Comparison of ENCODE assay signal across 27 mouse cellular contexts in the genomic region with DNA sequence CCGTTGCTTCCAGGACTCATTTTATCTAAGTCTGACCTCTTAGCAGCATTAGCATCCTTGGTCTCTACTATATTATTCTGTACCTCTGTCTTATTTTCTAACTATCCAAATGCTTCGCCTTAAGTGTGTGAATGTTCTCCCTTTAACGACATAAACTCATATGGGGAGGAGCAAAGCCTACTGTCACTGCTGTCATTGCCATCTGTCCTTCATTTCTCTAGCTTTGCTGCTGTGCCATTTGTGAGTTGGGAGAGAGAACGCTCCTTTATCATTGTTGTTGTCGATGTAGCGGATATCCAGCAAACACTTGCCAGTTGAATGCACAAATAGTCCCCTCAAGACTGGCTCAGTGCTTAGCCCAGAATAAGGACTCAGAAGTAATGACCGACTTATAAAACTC.
A peak's percentile ranks its signal among the peaks of the same experiment; 100 is the strongest.
DNase-seq lines count a peak whose midpoint lies in the region; ATAC-seq and TF ChIP-seq lines count a peak whose summit lies in the region.
"Had no signal": no experiment of that assay in that cellular context is flagged by ENCODE, and none has a peak within 500 bp of the region (broad histone marks: within the 10 kb centered on the region; RNA-seq: fewer than 3 reads in every experiment).

No protein-coding gene starts in this region.

- H3K9ac ChIP-seq in forebrain, embryonic 14.5 days (ENCODE audit: low read length), result no peak overlapping the region
- no peak overlapping the region for H3K9ac ChIP-seq in forebrain, embryonic 11.5 days (ENCODE audit: low read length)
- H3K9ac ChIP-seq in stomach, embryonic 14.5 days (replicated peaks; ENCODE audit: low read depth, low read length), result no peak overlapping the region
- H3K9ac ChIP-seq in stomach, postnatal 0 days (ENCODE audit: low read length), result no peak overlapping the region
- H3K9ac ChIP-seq in limb, embryonic 15.5 days, result no peak overlapping the region
- H3K9ac ChIP-seq: heart, embryonic 13.5 days; hindbrain, embryonic 15.5 days; limb, embryonic 13.5 days; liver, embryonic 12.5 days; liver, postnatal 0 days had no signal

- no peak for TF ChIP-seq EP300 in stomach, postnatal 0 days (optimal IDR thresholded peaks at IDR 0.05)

- H3K27ac ChIP-seq in forebrain, embryonic 14.5 days (ENCODE audit: low read depth, low read length), result 0 out of 2 replicates have a peak overlapping the region, but pooled peaks have one; percentile 9
- no peak overlapping the region for H3K27ac ChIP-seq in forebrain, embryonic 11.5 days (ENCODE audit: low read depth, low read length)
- peak overlapping the region; percentile 52; the same call in 1 of the 2 replicates for H3K27ac ChIP-seq in stomach, embryonic 14.5 days (ENCODE audit: low read length)
- no peak overlapping the region for H3K27ac ChIP-seq in stomach, postnatal 0 days (replicated peaks)
- peak overlapping the region; percentile 59 for H3K27ac ChIP-seq in limb, embryonic 15.5 days
- no peak overlapping the region for H3K27ac ChIP-seq in left cerebral cortex, adult 2 months
- H3K27ac ChIP-seq: heart, embryonic 13.5 days; hindbrain, embryonic 15.5 days; liver, embryonic 12.5 days had no signal

- DNase-seq in forebrain, embryonic 14.5 days (ENCODE audit: low spot score), result peak; percentile 46
- no peak for DNase-seq in forebrain, embryonic 11.5 days (ENCODE audit: low spot score)
- DNase-seq in stomach, postnatal 0 days (ENCODE audit: low spot score), result no peak
- DNase-seq in layer of hippocampus, adult 9-11 months, result peak; percentile 44
- no peak for DNase-seq in left cerebral cortex, adult 2 months (ENCODE audit: extremely low spot score in 1 of 2, low spot score in 2 of 2)
- DNase-seq in retina, postnatal 1 day, result no peak
- DNase-seq: adrenal gland, postnatal 14 days; cerebellum, postnatal 14 days; heart, postnatal 10 days; kidney, adult 11 months; kidney, postnatal 14 days; liver, postnatal 0 days; lung, postnatal 4 days; midbrain, embryonic 14.5 days; right cerebral cortex, adult 18-20 months; spleen, adult 18-20 months; thymus, adult 2 months; thymus, postnatal 36 days had no signal

- ATAC-seq in forebrain, embryonic 14.5 days, result peak; percentile 34; the same call in 1 of the 2 replicates
- ATAC-seq in forebrain, embryonic 11.5 days (replicated peaks; ENCODE audit: low FRiP score), result no peak
- ATAC-seq in stomach, embryonic 14.5 days (ENCODE audit: insufficient number of reproducible peaks, insufficient read depth, low FRiP score, low read depth), result no peak
- no peak for ATAC-seq in stomach, postnatal 0 days (ENCODE audit: low FRiP score, low TSS enrichment)
- ATAC-seq in limb, embryonic 15.5 days (ENCODE audit: insufficient number of reproducible peaks, low FRiP score, low TSS enrichment, low read depth), result no peak
- ATAC-seq: inflammation-experienced regulatory T-cells, adult 6 months; liver, embryonic 12.5 days; liver, postnatal 0 days; lung, postnatal 0 days had no signal

- H3K4me3 ChIP-seq in forebrain, embryonic 14.5 days (ENCODE audit: low read depth, low read length), result no peak overlapping the region
- H3K4me3 ChIP-seq in forebrain, embryonic 11.5 days (ENCODE audit: low read depth, low read length), result no peak overlapping the region
- no peak overlapping the region for H3K4me3 ChIP-seq in stomach, embryonic 14.5 days (ENCODE audit: low read depth, low read length)
- H3K4me3 ChIP-seq in stomach, postnatal 0 days (ENCODE audit: low read depth, low read length), result no peak overlapping the region
- no peak overlapping the region for H3K4me3 ChIP-seq in limb, embryonic 15.5 days
- no peak overlapping the region for H3K4me3 ChIP-seq in left cerebral cortex, adult 2 months
- H3K4me3 ChIP-seq: heart, embryonic 13.5 days; hindbrain, embryonic 15.5 days; limb, embryonic 13.5 days; liver, embryonic 12.5 days; megakaryocyte, embryonic 14.5 days had no signal

- intact Hi-C loops in left cerebral cortex, adult 2 months (cut with DNase I), result no loop called here

- 67% methylated on average over 7 of the region's 7 CpGs for WGBS in forebrain, embryonic 14.5 days
- WGBS in forebrain, embryonic 11.5 days, result 86% methylated on average over 7 of the region's 7 CpGs
- WGBS in stomach, embryonic 14.5 days, result 89% methylated on average over 7 of the region's 7 CpGs
- WGBS in stomach, postnatal 0 days, result 91% methylated on average over 7 of the region's 7 CpGs
- WGBS in limb, embryonic 15.5 days, result 80% methylated on average over 7 of the region's 7 CpGs

- H3K36me3 ChIP-seq in forebrain, embryonic 14.5 days (ENCODE audit: control insufficient read depth, insufficient read depth, low read length), result no peaks in the 10 kb centered on the region
- H3K36me3 ChIP-seq in forebrain, embryonic 11.5 days (ENCODE audit: control insufficient read depth, insufficient read depth, low read length), result no peaks in the 10 kb centered on the region
- H3K36me3 ChIP-seq in stomach, embryonic 14.5 days (ENCODE audit: control insufficient read depth, insufficient read depth, low read length), result no peaks in the 10 kb centered on the region
- H3K36me3 ChIP-seq in stomach, postnatal 0 days (ENCODE audit: control insufficient read depth, insufficient read depth, low read length), result no peaks in the 10 kb centered on the region
- no peaks in the 10 kb centered on the region for H3K36me3 ChIP-seq in limb, embryonic 15.5 days
- H3K36me3 ChIP-seq: heart, embryonic 13.5 days; hindbrain, embryonic 15.5 days; limb, embryonic 13.5 days; liver, embryonic 12.5 days had no signal

- no peaks in the 10 kb centered on the region for H3K4me1 ChIP-seq in forebrain, embryonic 14.5 days (ENCODE audit: control insufficient read depth, insufficient read depth, low read length)
- no peaks in the 10 kb centered on the region for H3K4me1 ChIP-seq in forebrain, embryonic 11.5 days (replicated peaks; ENCODE audit: control insufficient read depth, insufficient read depth, low read length)
- peaks cover 15% of the 10 kb centered on the region for H3K4me1 ChIP-seq in stomach, embryonic 14.5 days (ENCODE audit: control insufficient read depth, insufficient read depth, low read length)
- H3K4me1 ChIP-seq in stomach, postnatal 0 days (replicated peaks; ENCODE audit: control insufficient read depth, insufficient read depth), result no peaks in the 10 kb centered on the region
- peaks cover 11% of the 10 kb centered on the region; the same call in 1 of the 2 replicates for H3K4me1 ChIP-seq in limb, embryonic 15.5 days
- H3K4me1 ChIP-seq: heart, embryonic 13.5 days; hindbrain, embryonic 15.5 days; liver, embryonic 12.5 days; megakaryocyte, embryonic 14.5 days had no signal

- H3K9me3 ChIP-seq in forebrain, embryonic 14.5 days (replicated peaks; ENCODE audit: control insufficient read depth, low read length), result no peaks in the 10 kb centered on the region
- H3K9me3 ChIP-seq in forebrain, embryonic 11.5 days (ENCODE audit: control insufficient read depth, low read length), result no peaks in the 10 kb centered on the region
- no peaks in the 10 kb centered on the region for H3K9me3 ChIP-seq in stomach, embryonic 14.5 days (ENCODE audit: control insufficient read depth, low read depth, low read length)
- H3K9me3 ChIP-seq in stomach, postnatal 0 days (ENCODE audit: control insufficient read depth, low read length), result no peaks in the 10 kb centered on the region
- no peaks in the 10 kb centered on the region for H3K9me3 ChIP-seq in limb, embryonic 15.5 days
- H3K9me3 ChIP-seq: heart, embryonic 13.5 days; hindbrain, embryonic 15.5 days; limb, embryonic 13.5 days; liver, embryonic 12.5 days; megakaryocyte, embryonic 14.5 days had no signal

- no peaks in the 10 kb centered on the region for H3K27me3 ChIP-seq in forebrain, embryonic 14.5 days (replicated peaks; ENCODE audit: control insufficient read depth, insufficient read depth, low read length)
- no peaks in the 10 kb centered on the region for H3K27me3 ChIP-seq in forebrain, embryonic 11.5 days (ENCODE audit: control insufficient read depth, insufficient read depth, low read length)
- no peaks in the 10 kb centered on the region for H3K27me3 ChIP-seq in stomach, embryonic 14.5 days (ENCODE audit: control insufficient read depth, insufficient read depth, low read length)
- no peaks in the 10 kb centered on the region for H3K27me3 ChIP-seq in stomach, postnatal 0 days (ENCODE audit: control insufficient read depth, insufficient read depth, low read length)
- H3K27me3 ChIP-seq in limb, embryonic 15.5 days, result no peaks in the 10 kb centered on the region
- H3K27me3 ChIP-seq: heart, embryonic 13.5 days; hindbrain, embryonic 15.5 days; limb, embryonic 13.5 days; liver, embryonic 12.5 days; megakaryocyte, embryonic 14.5 days had no signal

- TF ChIP-seq CTCF in stomach, postnatal 0 days (IDR thresholded peaks at IDR 0.05; ENCODE audit: low read depth), result no peak
- TF ChIP-seq CTCF in left cerebral cortex, adult 2 months (IDR thresholded peaks at IDR 0.05), result no peak

- H3K4me2 ChIP-seq in forebrain, embryonic 14.5 days (ENCODE audit: low read length), result no peak overlapping the region
- no peak overlapping the region for H3K4me2 ChIP-seq in forebrain, embryonic 11.5 days (ENCODE audit: low read depth, low read length, severe bottlenecking)
- no peak overlapping the region for H3K4me2 ChIP-seq in stomach, embryonic 14.5 days (replicated peaks; ENCODE audit: low read depth, low read length)
- H3K4me2 ChIP-seq in stomach, postnatal 0 days (replicated peaks; ENCODE audit: low read depth), result no peak overlapping the region
- H3K4me2 ChIP-seq in limb, embryonic 15.5 days, result no peak overlapping the region
- H3K4me2 ChIP-seq: heart, embryonic 13.5 days; hindbrain, embryonic 15.5 days; limb, embryonic 13.5 days; liver, embryonic 12.5 days had no signal

Comparison
In these comparisons a context has a peak if more than half of its experiments do, and no peak if none do; other contexts are left out.
1. DNase-seq: peak in forebrain, embryonic 14.5 days (single experiment) and layer of hippocampus, adult 9-11 months (single experiment); none in forebrain, embryonic 11.5 days (single experiment), stomach, postnatal 0 days (single experiment), left cerebral cortex, adult 2 months (0 of 2) and retina, postnatal 1 day (single experiment).
2. H3K27ac ChIP-seq: peak in forebrain, embryonic 14.5 days (single experiment), stomach, embryonic 14.5 days (single experiment) and limb, embryonic 15.5 days (single experiment); none in forebrain, embryonic 11.5 days (single experiment), stomach, postnatal 0 days (single experiment) and left cerebral cortex, adult 2 months (single experiment).